Mouse (Mus musculus): ENCODE measurements at regions not wholly inside any gene's neighbourhood (a gene's known extent, or its start where the extent isn't known, plus 50 kb on each side); places are given as distances from the start of the nearest gene placed in this dataset.

GRCm38 (mm10) chr3:147260958-147261595 is 408.9 kb downstream of the Ttll7 start:
- no peak for DNase-seq (ENCODE audit: extremely low spot score, low read depth, low spot score)

- no peak for DNase-seq (ENCODE audit: extremely low spot score, low read depth, low spot score)
Observed at GRCm38 (mm10) chr3:147266556-147266955, 414.4 kb downstream of the Ttll7 start.

- DNase-seq (ENCODE audit: extremely low spot score, low read depth, low spot score), result no peak
Observed at GRCm38 (mm10) chr3:147273446-147273845, 421.3 kb downstream of the Ttll7 start.

DNA sequence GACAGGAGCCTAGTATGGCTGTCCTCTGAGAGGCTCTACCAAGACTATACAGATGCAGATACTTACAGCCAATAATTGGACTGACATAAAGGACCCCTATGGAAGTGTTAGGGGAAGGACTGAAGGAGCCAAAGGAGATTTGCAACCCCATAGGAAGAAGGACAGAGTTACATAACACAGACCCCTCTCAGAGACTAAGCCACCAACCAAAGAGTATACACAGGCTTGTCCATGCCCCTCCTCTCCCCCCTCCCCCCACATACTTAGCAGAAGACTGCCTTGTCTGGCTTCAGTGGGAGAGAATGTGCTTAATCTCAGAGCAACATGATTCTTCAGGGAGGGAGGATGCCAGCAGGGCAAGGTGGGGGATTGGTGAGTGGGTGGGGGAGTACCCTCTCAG is 426.4 kb downstream of the Ttll7 start:
- no peak for DNase-seq (ENCODE audit: extremely low spot score, low read depth, low spot score)

GRCm38 (mm10) chr3:147283724-147284123 is 431.6 kb downstream of the Ttll7 start:
- DNase-seq (ENCODE audit: extremely low spot score, low read depth, low spot score), result no peak

DNA sequence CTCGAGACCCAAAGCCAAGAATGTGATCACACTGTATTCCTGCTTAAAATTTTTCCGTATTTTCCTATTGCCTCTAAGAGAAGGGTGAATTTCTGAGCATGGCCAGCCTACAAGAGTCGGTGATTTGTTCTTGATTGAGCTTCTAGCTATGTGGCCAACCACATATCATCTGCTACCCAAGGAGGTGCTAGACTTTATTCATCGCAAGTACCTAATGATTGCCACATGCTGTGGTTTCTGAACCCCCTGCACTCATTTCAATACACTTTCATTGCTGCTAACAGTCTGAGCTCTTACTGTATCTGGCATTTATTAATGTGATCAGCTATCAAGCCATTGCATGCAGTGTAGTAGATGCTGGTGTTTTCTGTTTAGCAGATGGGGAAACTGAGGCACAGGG is 432.2 kb downstream of the Ttll7 start:
- DNase-seq (ENCODE audit: extremely low spot score, low read depth, low spot score), result no peak

- no peak for DNase-seq (ENCODE audit: extremely low spot score, low read depth, low spot score)
Observed at GRCm38 (mm10) chr3:147285496-147285895, 433.3 kb downstream of the Ttll7 start.

- no peak for DNase-seq (ENCODE audit: extremely low spot score, low read depth, low spot score)
Observed at GRCm38 (mm10) chr3:147287503-147287902, 435.3 kb downstream of the Ttll7 start.

GRCm38 (mm10) chr3:147291696-147292327 is 439.6 kb downstream of the Ttll7 start:
- DNase-seq (ENCODE audit: extremely low spot score, low read depth, low spot score), result no peak

GRCm38 (mm10) chr3:147298065-147298464 is 445.9 kb downstream of the Ttll7 start:
- no peak for DNase-seq (ENCODE audit: extremely low spot score, low read depth, low spot score)

GRCm38 (mm10) chr3:147325522-147325921 is 473.4 kb downstream of the Ttll7 start:
- DNase-seq (ENCODE audit: extremely low spot score, low read depth, low spot score), result no peak

- DNase-seq (ENCODE audit: extremely low spot score, low read depth, low spot score), result no peak
Observed at GRCm38 (mm10) chr3:147334301-147334700, 482.1 kb downstream of the Ttll7 start.

- DNase-seq (ENCODE audit: extremely low spot score, low read depth, low spot score), result no peak
Observed at GRCm38 (mm10) chr3:147335286-147335685, 483.1 kb downstream of the Ttll7 start.

DNA sequence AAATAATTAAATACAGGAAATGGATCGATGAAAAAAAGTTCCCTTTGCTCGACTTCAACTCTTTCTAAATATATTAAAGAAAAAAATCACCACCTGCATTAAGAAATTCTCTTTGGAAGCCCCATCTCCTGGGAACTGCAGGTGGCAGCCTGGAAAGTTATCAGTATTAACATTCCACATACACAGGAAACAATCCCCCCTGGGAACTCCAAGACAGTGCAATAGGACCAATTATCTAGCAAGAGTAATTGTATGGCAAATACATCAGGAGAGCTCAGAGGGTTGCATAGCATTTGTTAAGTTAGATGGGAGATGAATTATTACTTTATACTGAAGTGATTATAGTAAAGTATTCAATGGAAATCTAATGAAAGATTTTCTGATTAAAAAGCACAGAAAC is 487.3 kb downstream of the Ttll7 start:
- DNase-seq (ENCODE audit: extremely low spot score, low read depth, low spot score), result no peak

GRCm38 (mm10) chr3:147347278-147348039 is 495.3 kb downstream of the Ttll7 start:
- DNase-seq (ENCODE audit: extremely low spot score, low read depth, low spot score), result no peak

- DNase-seq (ENCODE audit: extremely low spot score, low read depth, low spot score), result no peak
Observed at GRCm38 (mm10) chr3:147387077-147387476, 534.9 kb downstream of the Ttll7 start.

DNA sequence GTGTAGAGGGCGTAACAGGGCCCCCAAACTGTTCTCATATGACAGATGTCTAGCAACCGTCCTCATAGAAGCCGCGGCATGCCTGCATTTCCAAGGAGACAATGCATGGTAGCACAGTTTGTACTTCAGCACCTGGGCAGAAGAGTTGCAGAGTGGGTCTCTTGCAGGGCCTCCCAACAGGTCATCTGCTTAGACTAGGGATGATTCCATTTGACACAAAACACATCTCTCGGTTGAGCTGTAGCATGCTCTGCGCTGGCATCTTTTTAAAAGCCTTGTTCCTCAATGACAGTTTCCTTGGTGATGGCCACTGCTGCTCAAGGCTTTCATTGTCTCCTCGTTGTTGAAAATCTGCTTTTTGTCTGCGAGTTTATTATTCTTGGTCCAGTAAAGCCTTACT is 546.1 kb downstream of the Ttll7 start:
- DNase-seq (ENCODE audit: extremely low spot score, low read depth, low spot score), result no peak

- DNase-seq (ENCODE audit: extremely low spot score, low read depth, low spot score), result no peak
Observed at GRCm38 (mm10) chr3:147412274-147412673, 560.1 kb downstream of the Ttll7 start.

GRCm38 (mm10) chr3:147416926-147417325 is 564.8 kb downstream of the Ttll7 start:
- no peak for DNase-seq (ENCODE audit: extremely low spot score, low read depth, low spot score)

- DNase-seq (ENCODE audit: extremely low spot score, low read depth, low spot score), result no peak
Observed at GRCm38 (mm10) chr3:147419129-147419528, 567.0 kb downstream of the Ttll7 start.

DNA sequence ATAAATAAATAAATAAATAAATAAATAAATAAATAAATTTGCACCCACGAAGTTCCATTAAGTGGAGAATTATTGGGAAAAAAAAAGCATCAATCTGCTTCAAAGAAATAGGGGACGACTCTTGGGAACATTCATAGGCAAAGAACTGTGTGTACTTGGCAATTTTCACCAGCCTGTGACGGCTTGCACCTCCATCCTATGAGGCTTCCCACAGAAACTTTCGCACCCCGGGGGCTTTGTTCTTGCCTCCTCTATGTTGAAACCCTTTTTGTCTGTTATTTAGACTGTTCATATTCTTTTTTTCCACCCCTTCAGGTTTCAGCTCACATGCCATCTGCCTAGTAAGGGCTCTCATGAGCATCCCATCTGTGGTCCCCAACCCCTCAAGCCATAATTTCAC is 570.0 kb downstream of the Ttll7 start:
- DNase-seq (ENCODE audit: extremely low spot score, low read depth, low spot score), result no peak

GRCm38 (mm10) chr3:147423895-147424575 is 571.9 kb downstream of the Ttll7 start:
- no peak for DNase-seq (ENCODE audit: extremely low spot score, low read depth, low spot score)

Measured in hindlimb bud, embryonic 11.5 days (tissue).